Mouse (Mus musculus) CH12.LX (cell line): ENCODE measurements at regions not wholly inside any gene's neighbourhood (a gene's known extent, or its start where the extent isn't known, plus 50 kb on each side); places are given as distances from the start of the nearest gene placed in this dataset.

ENCODE experiments used
- DNase-seq: peaks from one replicate; pipeline ENCODE4 v3.0.0-alpha.2; 2013; ENCODE audit errors: extremely low read depth
- H3K27ac ChIP-seq: 2 replicates; pipeline ENCODE4 v1.5.1; 2012; ENCODE audit warnings: low read depth, mild to moderate bottlenecking, control low read depth, moderate library complexity; ENCODE audit not compliant: insufficient read depth
- H3K27me3 ChIP-seq: replicated peaks from 2 replicates; pipeline ENCODE3; 2012; ENCODE audit warnings: inconsistent platforms
- H3K36me3 ChIP-seq, 2 experiments: replicated peaks in 1 of 2; 2 replicates each; pipeline versions ENCODE3 to v1.6.1; 2012; ENCODE audit warnings: inconsistent platforms in 1 of 2, low read length in 1 of 2, mild to moderate bottlenecking in 1 of 2, mixed read lengths in 1 of 2, moderate library complexity in 1 of 2; ENCODE audit not compliant: control insufficient read depth in 1 of 2, insufficient read depth in 1 of 2
- H3K4me1 ChIP-seq, 2 experiments: 2 replicates each; pipeline ENCODE4 v1.6.1; 2012; ENCODE audit warnings: inconsistent platforms in 1 of 2, moderate library complexity in 1 of 2; ENCODE audit not compliant: insufficient read depth in 2 of 2, control insufficient read depth in 1 of 2
- H3K4me2 ChIP-seq: 2 replicates; pipeline ENCODE4 v1.6.1; 2012; ENCODE audit warnings: low read depth, mild to moderate bottlenecking, control low read depth; ENCODE audit not compliant: poor library complexity, insufficient read depth, severe bottlenecking
- H3K4me3 ChIP-seq, 3 experiments: fragments of 150-350 bp in 1 of 3; sonication (generic) in 1 of 3; replicated peaks in 1 of 3; 2 replicates each; pipeline versions ENCODE3 to v1.5.1; 2011 to 2012; ENCODE audit warnings: low read depth in 2 of 3, low read length in 2 of 3, mild to moderate bottlenecking in 2 of 3, moderate library complexity in 2 of 3, control low read depth in 1 of 3, improper control_type of control experiment in 1 of 3, inconsistent platforms in 1 of 3, mixed read lengths in 1 of 3; ENCODE audit not compliant: poor library complexity in 1 of 3
- H3K79me2 ChIP-seq: replicated peaks from 2 replicates; pipeline ENCODE4 v1.6.1; 2012; ENCODE audit warnings: mild to moderate bottlenecking, moderate library complexity; ENCODE audit not compliant: control insufficient read depth, poor library complexity, insufficient read depth, severe bottlenecking; ENCODE audit errors: extremely low read depth
- H3K9ac ChIP-seq: 2 replicates; pipeline ENCODE4 v1.6.1; 2012; ENCODE audit warnings: low read depth, mild to moderate bottlenecking, control low read depth, moderate library complexity; ENCODE audit not compliant: insufficient read depth
- H3K9me3 ChIP-seq: replicated peaks from 2 replicates; pipeline ENCODE3; 2012; ENCODE audit warnings: low read length, inconsistent platforms, mixed read lengths
- CHD1 ChIP-seq: IDR thresholded peaks from 2 replicates; pipeline ENCODE4 v1.6.1; 2012; ENCODE audit warnings: low read depth, low read length, improper control_type of control experiment, inconsistent platforms
- CHD2 ChIP-seq: IDR thresholded peaks from 2 replicates; pipeline ENCODE4 v1.6.1; 2011; ENCODE audit warnings: low read length, improper control_type of control experiment
- ELF1 ChIP-seq: IDR thresholded peaks from 2 replicates; pipeline ENCODE4 v1.6.1; 2014; ENCODE audit warnings: low read depth, mild to moderate bottlenecking, inconsistent platforms, low read length, improper control_type of control experiment
- ETS1 ChIP-seq: conservative IDR thresholded peaks from 2 replicates; pipeline ENCODE4 v1.6.1; 2012; ENCODE audit warnings: low read depth, mild to moderate bottlenecking, inconsistent platforms, low read length, improper control_type of control experiment, moderate library complexity
- GABPA ChIP-seq: IDR thresholded peaks from 2 replicates; pipeline ENCODE4 v1.6.1; 2012; ENCODE audit warnings: low read depth, low read length, improper control_type of control experiment, inconsistent platforms; ENCODE audit not compliant: insufficient replicate concordance
- JUN ChIP-seq: IDR thresholded peaks from 2 replicates; pipeline ENCODE4 v1.6.1; 2011; ENCODE audit warnings: low read depth, mild to moderate bottlenecking, low read length, improper control_type of control experiment, moderate library complexity; ENCODE audit not compliant: insufficient read depth
- MAX ChIP-seq: IDR thresholded peaks from 2 replicates; pipeline ENCODE4 v1.6.1; 2011; ENCODE audit warnings: low read length, improper control_type of control experiment
- MAZ ChIP-seq: IDR thresholded peaks from 2 replicates; pipeline ENCODE4 v1.6.1; 2012; ENCODE audit warnings: low read depth, mild to moderate bottlenecking, inconsistent platforms, low read length, improper control_type of control experiment, moderate library complexity
- MYC ChIP-seq: IDR thresholded peaks from 2 replicates; pipeline ENCODE4 v1.6.1; 2011; ENCODE audit warnings: low read depth, mild to moderate bottlenecking, improper control_type of control experiment, low read length
- NRF1 ChIP-seq: IDR thresholded peaks from 2 replicates; pipeline ENCODE4 v1.6.1; 2014; ENCODE audit warnings: low read depth, mild to moderate bottlenecking, inconsistent platforms, low read length, improper control_type of control experiment, moderate library complexity
- POLR2AphosphoS2 ChIP-seq: IDR thresholded peaks from 2 replicates; pipeline ENCODE4 v1.6.1; 2011; ENCODE audit warnings: low read depth, low read length, improper control_type of control experiment
- RCOR1 ChIP-seq: conservative IDR thresholded peaks from 2 replicates; pipeline ENCODE4 v1.6.1; 2012; ENCODE audit warnings: low read depth, mild to moderate bottlenecking, inconsistent platforms, low read length, improper control_type of control experiment
- SIN3A ChIP-seq: IDR thresholded peaks from 2 replicates; pipeline ENCODE4 v1.6.1; 2012; ENCODE audit warnings: low read length, improper control_type of control experiment, inconsistent platforms
- SMC3 ChIP-seq: IDR thresholded peaks from 2 replicates; pipeline ENCODE4 v1.6.1; 2011; ENCODE audit warnings: low read depth, low read length, improper control_type of control experiment
- TBP ChIP-seq: conservative IDR thresholded peaks from 2 replicates; pipeline ENCODE4 v1.6.1; 2011; ENCODE audit warnings: low read depth, low read length, improper control_type of control experiment
- UBTF ChIP-seq: IDR thresholded peaks from 2 replicates; pipeline ENCODE4 v1.6.1; 2012; ENCODE audit warnings: low read depth, mild to moderate bottlenecking, inconsistent platforms, low read length, improper control_type of control experiment, moderate library complexity
- USF1 ChIP-seq: IDR thresholded peaks from 2 replicates; pipeline ENCODE4 v1.6.1; 2014; ENCODE audit warnings: low read depth, mild to moderate bottlenecking, inconsistent platforms, low read length, improper control_type of control experiment
- USF2 ChIP-seq: conservative IDR thresholded peaks from 2 replicates; pipeline ENCODE4 v1.6.1; 2011; ENCODE audit warnings: low read depth, low read length, improper control_type of control experiment
- ZMIZ1 ChIP-seq: IDR thresholded peaks from 2 replicates; pipeline ENCODE4 v1.6.1; 2012; ENCODE audit warnings: low read depth, mild to moderate bottlenecking, inconsistent platforms, low read length, improper control_type of control experiment
- ZNF384 ChIP-seq: IDR thresholded peaks from 2 replicates; pipeline ENCODE4 v1.6.1; 2012; ENCODE audit warnings: low read depth, low read length, improper control_type of control experiment, inconsistent platforms
- dilution Hi-C: fragments of 300-500 bp; cut with MboI; formaldehyde crosslinking; loops from 2 replicates; pipeline ENCODE4 v1.14.3; 2020; ENCODE audit warnings: low sequenced_read_pairs; ENCODE audit not compliant: extremely low pct_unique_long_range_greater_than_20kb, extremely low pct_ligation_motif_present
- in situ Hi-C: fragments of 300-500 bp; cut with MboI; formaldehyde crosslinking; loops from 3 replicates; pipeline ENCODE4 v1.14.3; 2019; ENCODE audit warnings: low sequenced_read_pairs, low pct_ligation_motif_present, low pct_unique_long_range_greater_than_20kb, mixed read lengths

- dilution Hi-C loops (no loop called here), in situ Hi-C loops (no loop called here)
- H3K4me1 ChIP-seq, result peaks cover 0 to 11% of the 10 kb centered on the region in 2 experiments; a peak in 1 of 4 replicates
Measured at GRCm38 (mm10) chr10:97404076-97404787, 75.2 kb upstream of the Dcn start.

GRCm38 (mm10) chr10:97409181-97409581 is 70.2 kb upstream of the Dcn start:
- Histone ChIP-seq H3K4me3 (no peak overlapping the region), H3K27me3 (no peaks in the 10 kb centered on the region), H3K27ac (no peak overlapping the region), H3K4me1 (no peaks in the 10 kb centered on the region), H3K9me3 (no peaks in the 10 kb centered on the region), H3K9ac (no peak overlapping the region), H3K79me2 (no peaks in the 10 kb centered on the region), H3K4me2 (no peak overlapping the region), H3K36me3 (no peaks in the 10 kb centered on the region)
- TF ChIP-seq ZNF384, result no peak
- no peak for TF ChIP-seq NRF1
- no peak for TF ChIP-seq MYC
- TF ChIP-seq USF2, result no peak
- TF ChIP-seq CHD1, result no peak
- TF ChIP-seq TBP, result no peak
- no peak for TF ChIP-seq UBTF
- TF ChIP-seq CHD2, result no peak
- TF ChIP-seq MAZ, result no peak
- in situ Hi-C loops, result no loop called here
- dilution Hi-C loops, result no loop called here
- DNase-seq, result no peak

More at GRCm38 (mm10) chr10:97404076-97404787, 75.2 kb upstream of the Dcn start:
- Histone ChIP-seq H3K27me3 (no peaks in the 10 kb centered on the region), H3K79me2 (no peaks in the 10 kb centered on the region), H3K4me2 (no peak overlapping the region), H3K36me3 (no peaks in the 10 kb centered on the region), H3K9ac (no peak overlapping the region), H3K27ac (no peak overlapping the region), H3K9me3 (no peaks in the 10 kb centered on the region), H3K4me3 (no peak overlapping the region)
- TF ChIP-seq USF1, result no peak
- no peak for TF ChIP-seq POLR2AphosphoS2
- no peak for TF ChIP-seq MYC
- no peak for TF ChIP-seq RCOR1
- TF ChIP-seq ZMIZ1, result no peak
- TF ChIP-seq MAX, result no peak
- TF ChIP-seq SMC3, result no peak
- no peak for TF ChIP-seq ZNF384
- no peak for TF ChIP-seq CHD1
- no peak for TF ChIP-seq ETS1
- no peak for TF ChIP-seq USF2
- no peak for TF ChIP-seq UBTF
- TF ChIP-seq JUN, result no peak
- no peak for TF ChIP-seq GABPA
- TF ChIP-seq ELF1, result no peak
- no peak for TF ChIP-seq SIN3A
- no peak for DNase-seq
